Comparison of ENCODE assay signal across 8 mouse cellular contexts in genomic region chr6:120837152-120837530, GRCm38 (mm10). TPM values are rescaled to one million over a fixed set of nuclear protein-coding genes. Genes with fewer than 3 reads are reported as not detected.
A peak's percentile ranks its signal among the peaks of the same experiment; 100 is the strongest.
DNase-seq lines count a peak whose midpoint lies in the region; ATAC-seq lines count a peak whose summit lies in the region.

No protein-coding gene starts in this region.

- peak overlapping the region; percentile 77 for H3K4me3 ChIP-seq in lung, embryonic 15.5 days
- peak overlapping the region; percentile 79 for H3K4me3 ChIP-seq in embryonic facial prominence, embryonic 15.5 days (replicated peaks)
- H3K4me3 ChIP-seq in limb, embryonic 12.5 days (replicated peaks): peak overlapping the region; percentile 92
- peak overlapping the region; percentile 94 for H3K4me3 ChIP-seq in stomach, embryonic 15.5 days (replicated peaks)

- ATAC-seq in lung, embryonic 15.5 days (ENCODE audit: borderline replicate concordance, extremely low read depth, low FRiP score, low TSS enrichment): no peak
- no peak for ATAC-seq in embryonic facial prominence, embryonic 15.5 days (ENCODE audit: insufficient number of reproducible peaks, low FRiP score, low TSS enrichment, low read depth)
- no peak for ATAC-seq in limb, embryonic 12.5 days (ENCODE audit: insufficient number of reproducible peaks, insufficient read depth, low FRiP score, low TSS enrichment, low read depth)
- ATAC-seq in stomach, embryonic 15.5 days (ENCODE audit: insufficient read depth, low FRiP score, low read depth): no peak
- ATAC-seq in frontal cortex, adult (ENCODE audit: low TSS enrichment): no peak

- no peak overlapping the region for H3K27ac ChIP-seq in lung, embryonic 15.5 days
- no peak overlapping the region for H3K27ac ChIP-seq in embryonic facial prominence, embryonic 15.5 days (replicated peaks)
- no peak overlapping the region for H3K27ac ChIP-seq in limb, embryonic 12.5 days
- H3K27ac ChIP-seq in stomach, embryonic 15.5 days: peak overlapping the region; percentile 96; the same call in 1 of the 2 replicates

- no peaks in the 10 kb centered on the region for H3K9me3 ChIP-seq in lung, embryonic 15.5 days
- H3K9me3 ChIP-seq in embryonic facial prominence, embryonic 15.5 days (replicated peaks): no peaks in the 10 kb centered on the region
- H3K9me3 ChIP-seq in limb, embryonic 12.5 days: no peaks in the 10 kb centered on the region
- H3K9me3 ChIP-seq in stomach, embryonic 15.5 days: no peaks in the 10 kb centered on the region

- no peak for DNase-seq in lung, postnatal 10 days
- DNase-seq in layer of hippocampus, adult 9-10 months (ENCODE audit: low spot score): no peak
- no peak for DNase-seq in kidney, adult 11 months

- H3K9ac ChIP-seq in lung, embryonic 15.5 days: peak overlapping the region; percentile 96
- H3K9ac ChIP-seq in embryonic facial prominence, embryonic 15.5 days: peak overlapping the region; percentile 89; the same call in 1 of the 2 replicates
- H3K9ac ChIP-seq in limb, embryonic 12.5 days (replicated peaks): peak overlapping the region; percentile 95; the same call in 1 of the 2 replicates
- peak overlapping the region; percentile 97; the same call in 1 of the 2 replicates for H3K9ac ChIP-seq in stomach, embryonic 15.5 days

- H3K4me1 ChIP-seq in lung, embryonic 15.5 days: peaks cover 5% of the 10 kb centered on the region; the same call in 1 of the 2 replicates
- H3K4me1 ChIP-seq in embryonic facial prominence, embryonic 15.5 days: peaks cover 13% of the 10 kb centered on the region; the same call in 1 of the 2 replicates
- peaks cover 8% of the 10 kb centered on the region for H3K4me1 ChIP-seq in limb, embryonic 12.5 days (replicated peaks)
- H3K4me1 ChIP-seq in stomach, embryonic 15.5 days: 0 out of 2 replicates have a peak, but pooled peaks cover 4% of the 10 kb centered on the region

- no peaks in the 10 kb centered on the region for H3K36me3 ChIP-seq in lung, embryonic 15.5 days
- no peaks in the 10 kb centered on the region; the same call in 1 of the 2 replicates for H3K36me3 ChIP-seq in embryonic facial prominence, embryonic 15.5 days
- H3K36me3 ChIP-seq in limb, embryonic 12.5 days: no peaks in the 10 kb centered on the region; the same call in 1 of the 2 replicates
- H3K36me3 ChIP-seq in stomach, embryonic 15.5 days: peaks cover 3% of the 10 kb centered on the region; the same call in 1 of the 2 replicates

- 58% methylated on average over 1 of the region's 1 CpGs for WGBS in lung, embryonic 15.5 days
- 64% methylated on average over 1 of the region's 1 CpGs for WGBS in embryonic facial prominence, embryonic 15.5 days
- 69% methylated on average over 1 of the region's 1 CpGs for WGBS in limb, embryonic 12.5 days
- WGBS in stomach, embryonic 15.5 days: 40% methylated on average over 1 of the region's 1 CpGs

- H3K27me3 ChIP-seq in lung, embryonic 15.5 days: no peaks in the 10 kb centered on the region
- H3K27me3 ChIP-seq in embryonic facial prominence, embryonic 15.5 days: no peaks in the 10 kb centered on the region
- H3K27me3 ChIP-seq in limb, embryonic 12.5 days: no peaks in the 10 kb centered on the region
- no peaks in the 10 kb centered on the region for H3K27me3 ChIP-seq in stomach, embryonic 15.5 days (replicated peaks)

- H3K4me2 ChIP-seq in lung, embryonic 15.5 days: peak overlapping the region; percentile 64
- peak overlapping the region; percentile 74 for H3K4me2 ChIP-seq in embryonic facial prominence, embryonic 15.5 days (replicated peaks)
- H3K4me2 ChIP-seq in limb, embryonic 12.5 days: peak overlapping the region; percentile 64
- H3K4me2 ChIP-seq in stomach, embryonic 15.5 days: peak overlapping the region; percentile 68

RNA-seq across cellular contexts. Expression of gene Bcl2l13, which starts 1.1 kb away (rescaled TPM):
- 30.1 and 31.8 TPM in 2 replicates for polyA plus RNA-seq in lung, embryonic 15.5 days (2015; fragmentation: Nextera tagmentation; extraction: Ambion mirVana)
- polyA plus RNA-seq in embryonic facial prominence, embryonic 15.5 days (2015; fragmentation: Nextera tagmentation; extraction: Ambion mirVana): 27.0 and 30.2 TPM in 2 replicates
- polyA plus RNA-seq in limb, embryonic 12.5 days (2016; fragmentation: Nextera tagmentation; extraction: Ambion mirVana): 34.4 and 43.2 TPM in 2 replicates
- polyA plus RNA-seq in stomach, embryonic 15.5 days (2015; fragmentation: Nextera tagmentation; extraction: Ambion mirVana): 26.8 and 28.8 TPM in 2 replicates

RNA-seq across cellular contexts. Expression of gene Atp6v1e1, which starts 14.5 kb away (rescaled TPM):
- 98.5 and 99.6 TPM in 2 replicates for polyA plus RNA-seq in lung, embryonic 15.5 days (2015; fragmentation: Nextera tagmentation; extraction: Ambion mirVana)
- 138 and 143 TPM in 2 replicates for polyA plus RNA-seq in embryonic facial prominence, embryonic 15.5 days (2015; fragmentation: Nextera tagmentation; extraction: Ambion mirVana)
- 109 TPM in 2 replicates for polyA plus RNA-seq in limb, embryonic 12.5 days (2016; fragmentation: Nextera tagmentation; extraction: Ambion mirVana)
- polyA plus RNA-seq in stomach, embryonic 15.5 days (2015; fragmentation: Nextera tagmentation; extraction: Ambion mirVana): 133 and 134 TPM in 2 replicates
